Mouse (Mus musculus): ENCODE data around the gene Il34. TPM values are rescaled to one million over a fixed set of nuclear protein-coding genes. Genes with fewer than 3 reads are reported as not detected.

Gene Il34
- total RNA-seq (2021), result 7.5 and 9.5 TPM in 2 replicates
- long read RNA-seq, experiment 1, partial matches to known transcripts, result 1 of 6 reads
- long read RNA-seq, experiment 1, other reads (novel, unspliced or antisense), result 2 of 6 reads
- long read RNA-seq, experiment 2, partial matches to known transcripts, result 0 of 9 reads
- long read RNA-seq, experiment 2, other reads (novel, unspliced or antisense), result 6 of 9 reads

DNA sequence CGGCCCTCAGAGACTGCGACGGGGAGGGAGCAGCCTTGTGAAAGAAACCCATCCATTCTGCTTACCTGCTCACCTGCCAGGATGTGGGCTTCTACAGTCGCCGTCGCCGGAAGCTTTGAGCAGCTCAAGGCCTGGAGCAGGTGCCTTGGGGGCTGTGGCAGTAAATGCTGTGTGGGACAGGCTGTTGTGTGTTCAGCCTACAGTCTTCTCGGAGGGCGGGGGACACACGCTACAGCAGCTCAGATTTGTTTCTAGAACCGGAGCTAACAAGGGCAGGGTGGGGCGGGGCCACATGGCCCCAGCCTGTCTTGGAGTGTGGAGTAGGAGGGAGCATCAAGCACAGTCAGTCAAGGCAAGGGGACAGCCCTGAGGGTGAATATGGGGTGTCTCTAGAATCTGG lies at the start of gene Il34:
TSS of gene Il34 (minus strand) at position 256 of the 400 bp plus-strand sequence.
- no peak for DNase-seq

DNA sequence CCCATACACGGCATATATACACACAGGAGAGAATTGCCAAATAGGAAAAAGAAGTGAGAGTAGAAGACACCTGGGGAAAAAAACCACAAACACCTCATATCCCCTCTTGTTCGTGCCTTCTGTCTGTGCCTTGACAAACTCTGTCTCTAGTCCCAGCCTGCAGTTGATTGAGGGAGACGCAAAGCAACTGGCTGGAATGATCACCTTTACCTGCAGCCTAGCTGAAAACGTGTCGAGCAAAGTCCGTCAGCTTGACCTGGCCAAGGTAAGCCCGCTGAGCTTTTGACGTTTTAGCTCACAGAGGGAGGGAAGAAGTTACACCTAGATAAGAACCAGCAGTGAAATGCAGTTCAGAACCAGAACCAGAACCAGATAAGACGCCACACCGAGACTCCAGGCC lies 45.5 kb upstream of the Il34 start:
- no peak for DNase-seq

DNA sequence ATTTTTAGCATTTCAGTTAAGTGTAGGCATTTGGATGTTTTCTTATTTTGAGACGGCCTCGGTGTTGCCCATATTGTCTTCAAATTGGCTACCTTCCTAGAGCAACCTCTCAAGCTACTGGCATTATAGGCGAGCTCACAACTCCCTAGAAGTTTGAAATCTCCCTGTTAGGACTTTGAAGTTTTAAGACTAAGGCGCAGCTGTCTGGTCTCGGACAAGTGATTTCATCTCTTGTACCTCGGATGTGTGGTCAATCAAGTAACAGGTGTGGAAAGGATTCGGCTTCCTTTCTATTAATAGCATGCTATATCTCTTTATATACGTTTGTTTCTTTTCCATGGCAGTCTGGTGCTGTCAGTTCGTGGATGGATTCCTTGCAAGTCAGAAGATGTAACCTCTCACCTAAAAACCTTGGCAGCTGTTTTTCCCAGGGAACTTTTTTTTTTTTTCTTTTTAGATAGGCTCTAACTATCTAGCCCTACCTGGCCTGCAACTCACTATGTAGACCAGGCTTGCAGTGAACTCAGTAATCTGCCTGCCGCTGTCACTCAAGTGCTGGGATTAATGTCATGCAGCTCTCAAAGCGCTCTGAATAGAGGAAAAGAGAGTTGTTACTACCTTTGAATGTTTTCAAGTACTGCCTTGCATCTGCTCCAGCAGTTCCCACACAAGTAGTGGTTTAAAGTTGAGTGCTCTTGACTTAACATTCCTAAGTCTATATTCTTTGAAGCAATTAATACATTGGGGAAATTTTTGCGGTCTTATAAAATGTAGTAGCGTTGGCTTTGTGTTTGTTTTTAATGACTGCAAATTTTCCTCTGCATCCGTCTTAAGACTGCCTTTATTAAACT lies 42.1 kb upstream of the Il34 start:
- no peak for DNase-seq

DNA sequence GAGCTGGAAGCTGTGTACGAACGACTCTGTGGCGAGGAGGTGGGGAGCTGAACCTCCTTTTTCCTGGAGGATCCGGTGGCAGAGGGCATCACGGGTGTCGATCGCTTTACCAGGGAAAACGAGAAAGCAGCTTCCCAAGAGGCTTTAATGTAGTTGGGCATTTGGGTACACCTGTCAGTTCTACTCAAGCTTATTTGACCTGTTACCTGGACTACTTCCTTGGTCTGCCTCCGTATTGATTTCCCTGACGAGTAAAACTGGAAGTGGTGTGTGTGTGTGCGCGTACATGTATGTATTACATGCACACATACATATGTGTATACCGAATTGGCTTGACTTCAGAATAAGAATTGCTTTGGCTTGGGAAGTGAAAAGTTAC lies 41.4 kb upstream of the Il34 start:
- DNase-seq, result no peak

DNA sequence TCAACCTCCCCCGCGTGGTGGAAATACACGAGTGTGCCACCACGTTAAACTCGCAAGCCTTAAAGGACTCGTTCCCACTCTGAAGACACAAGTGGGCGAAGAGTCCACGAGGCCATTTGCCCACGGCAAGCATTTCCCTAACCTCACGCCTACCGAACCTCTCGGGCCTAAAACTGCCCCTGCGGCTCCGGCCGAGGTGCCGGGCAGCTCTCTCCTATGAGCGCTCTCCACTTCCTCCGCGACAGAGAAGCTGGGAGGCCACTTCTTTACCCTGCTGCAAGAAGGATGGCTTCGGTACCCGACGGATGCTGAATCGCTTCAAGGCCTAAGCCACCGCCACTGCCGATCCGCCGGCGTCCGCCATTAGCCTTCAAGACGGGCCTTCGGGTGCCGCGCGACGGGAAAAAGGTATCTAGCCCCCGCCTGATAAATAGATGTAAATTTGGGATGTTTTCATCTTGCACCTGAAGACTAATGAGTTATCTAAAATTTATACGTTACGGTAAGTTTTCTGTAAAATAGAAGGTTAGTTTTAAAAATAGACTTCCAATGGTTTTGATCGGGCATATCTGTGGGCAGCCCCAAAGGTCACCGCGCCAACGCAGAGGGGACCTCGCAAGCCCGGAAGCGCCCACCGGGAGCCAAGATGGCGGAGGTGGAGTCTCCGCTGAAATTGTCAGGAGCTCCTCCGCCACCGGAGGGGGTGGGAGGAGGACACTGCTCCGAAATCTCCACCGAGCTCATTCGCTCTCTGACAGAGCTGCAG lies 40.9 kb upstream of the Il34 start, which contains the start of the genes Cog4 and Sf3b3:
TSS of gene Cog4 (plus strand) at position 196 of the 766 bp plus-strand sequence.
TSS of gene Sf3b3 (minus strand) at position 383 of the 766 bp plus-strand sequence.
- peak; percentile 91 for DNase-seq

DNA sequence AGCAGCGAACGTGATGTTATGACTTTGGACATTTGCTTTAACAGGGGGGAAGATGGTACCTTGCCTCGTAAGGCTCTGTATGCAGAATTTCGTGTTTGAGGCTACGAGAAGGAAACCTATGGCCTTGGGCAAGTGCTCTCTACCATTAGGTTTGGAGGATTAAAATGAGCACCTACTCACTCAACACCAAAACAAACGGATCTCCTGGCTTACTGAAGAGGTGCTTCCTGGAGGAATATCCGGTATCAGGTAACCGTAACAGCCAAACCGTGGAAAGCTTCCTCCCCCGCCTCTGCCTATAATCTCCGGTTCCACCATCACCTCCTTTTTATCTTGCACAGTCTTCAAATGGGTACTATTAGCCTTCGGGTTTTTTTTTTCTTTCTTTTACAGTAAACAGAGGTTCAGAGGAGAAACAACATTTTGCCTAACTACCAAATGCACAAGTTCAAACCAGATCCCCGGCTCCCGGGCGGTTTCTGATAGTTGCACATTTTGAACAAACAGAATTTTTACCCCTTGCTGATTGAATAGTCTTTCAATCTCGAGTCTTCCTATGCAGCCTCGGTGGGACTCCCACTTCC lies 40.2 kb upstream of the Il34 start:
- DNase-seq, result peak; percentile 14

DNA sequence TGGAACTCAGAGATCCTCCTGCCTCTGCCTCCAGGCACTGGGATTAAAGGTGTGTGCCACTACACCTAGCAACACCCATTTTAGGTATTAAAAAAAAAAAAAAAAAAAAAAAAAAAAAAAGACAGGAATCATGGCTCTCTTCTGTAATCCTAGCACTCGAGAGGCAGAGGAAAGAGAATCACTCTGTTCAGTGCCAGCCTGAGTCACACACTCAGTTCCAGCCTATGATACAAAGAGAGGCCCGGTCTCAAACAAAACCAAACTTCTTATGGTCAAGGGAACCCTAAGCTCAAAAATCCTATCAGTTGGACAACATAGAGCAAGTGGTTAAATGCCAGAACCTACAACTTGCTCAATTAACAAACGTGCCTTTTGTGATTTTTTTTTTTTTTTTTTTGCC lies 39.2 kb upstream of the Il34 start:
- no peak for DNase-seq

DNA sequence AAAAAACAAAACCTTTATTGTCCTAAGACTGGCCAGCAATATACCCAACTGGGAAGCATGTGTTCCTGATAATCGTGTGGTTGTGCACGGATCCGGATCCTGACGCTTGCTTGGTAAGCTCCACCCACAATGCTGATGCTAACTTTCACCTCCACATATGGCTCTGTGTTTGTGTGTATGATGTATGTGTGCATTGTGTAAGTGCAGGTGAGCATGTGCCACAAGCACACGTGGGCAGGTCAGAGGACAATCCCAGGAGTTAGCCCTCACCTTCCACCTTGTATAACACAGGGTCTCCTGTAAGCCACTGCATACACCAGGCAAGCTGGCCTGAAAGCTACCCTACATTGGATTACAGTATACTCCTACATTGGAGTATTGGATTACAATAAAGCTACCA lies 37.5 kb upstream of the Il34 start:
- no peak for DNase-seq

DNA sequence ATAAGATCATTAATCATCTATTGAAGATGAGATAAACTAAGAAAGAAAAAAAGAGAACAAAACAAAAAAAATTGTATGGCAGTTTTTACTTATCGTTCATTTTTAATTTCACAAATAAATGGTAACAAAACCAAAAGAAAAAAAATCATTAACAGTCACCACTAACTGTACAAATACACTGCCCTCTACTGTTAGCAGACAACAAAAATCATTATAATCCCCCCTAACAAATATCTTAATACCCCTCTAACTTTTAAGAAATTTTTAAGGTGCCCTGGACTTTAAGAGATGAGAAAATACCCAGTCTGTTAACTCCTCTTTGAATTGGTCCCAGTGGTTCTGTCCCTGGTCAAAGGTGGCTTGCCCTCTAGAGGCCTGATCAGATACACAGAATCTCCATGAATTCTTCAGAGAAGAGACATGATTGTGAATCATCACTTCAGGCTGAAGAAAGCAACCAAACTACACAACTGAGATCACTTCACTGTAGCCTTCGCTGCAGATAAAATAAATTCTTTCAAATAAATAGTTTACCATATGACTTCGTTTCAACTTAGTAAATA lies 36.4 kb upstream of the Il34 start:
- no peak for DNase-seq

DNA sequence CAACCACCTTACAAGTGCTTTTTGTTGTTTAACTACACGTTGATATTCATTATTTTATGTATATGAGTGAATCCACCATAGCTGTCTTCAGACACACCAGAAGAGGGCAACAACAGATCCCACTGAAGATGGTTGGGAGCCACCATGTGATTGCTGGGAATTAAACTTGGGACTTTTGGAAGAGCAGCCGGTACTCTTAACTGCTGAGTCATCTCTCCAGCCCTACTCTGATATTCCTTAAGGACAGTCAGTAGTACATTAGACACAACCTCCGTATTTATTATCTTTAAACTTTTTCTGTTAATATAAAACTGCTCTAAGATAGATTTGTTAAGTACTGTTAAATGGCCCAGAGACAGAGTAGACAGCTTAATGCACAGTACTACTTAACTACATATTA lies 26.2 kb upstream of the Il34 start:
- DNase-seq, result no peak

DNA sequence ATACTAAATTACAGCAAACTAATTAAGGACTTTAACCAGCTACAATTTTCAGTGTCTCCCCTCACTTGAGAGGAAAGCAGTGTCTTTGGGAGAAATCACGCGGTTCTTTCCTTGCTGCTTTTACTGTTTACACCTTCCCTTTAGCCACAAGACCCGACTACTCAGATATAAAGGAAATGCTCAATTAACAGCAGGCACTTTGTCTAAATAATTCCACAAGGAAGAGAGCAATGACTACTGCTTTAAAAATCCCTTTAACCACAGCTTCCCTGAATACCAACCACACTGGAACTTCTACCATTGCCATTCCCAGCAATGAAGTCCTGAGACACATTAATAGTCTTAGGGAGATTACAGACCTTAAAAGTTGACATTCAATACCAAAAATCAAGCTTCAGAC lies 22.8 kb upstream of the Il34 start:
- no peak for DNase-seq

DNA sequence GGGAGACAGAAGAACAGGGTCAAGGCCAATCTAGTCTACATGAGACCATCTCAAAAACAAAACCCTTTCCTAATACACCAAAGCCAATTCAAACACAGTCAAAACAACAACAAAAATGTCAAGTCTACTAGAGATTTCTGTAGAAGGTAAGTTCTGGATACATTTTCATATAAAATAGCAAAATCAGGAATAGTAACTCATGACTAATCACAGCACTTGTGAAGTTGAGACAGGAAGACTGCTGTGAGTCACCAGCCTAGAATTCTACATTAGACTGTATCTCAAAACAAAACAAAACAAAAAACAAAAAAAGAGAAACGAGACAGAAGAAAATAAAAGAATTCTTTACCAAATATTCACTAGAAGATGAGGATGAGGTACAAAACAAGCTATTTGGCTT lies 19.1 kb upstream of the Il34 start:
- no peak for DNase-seq

DNA sequence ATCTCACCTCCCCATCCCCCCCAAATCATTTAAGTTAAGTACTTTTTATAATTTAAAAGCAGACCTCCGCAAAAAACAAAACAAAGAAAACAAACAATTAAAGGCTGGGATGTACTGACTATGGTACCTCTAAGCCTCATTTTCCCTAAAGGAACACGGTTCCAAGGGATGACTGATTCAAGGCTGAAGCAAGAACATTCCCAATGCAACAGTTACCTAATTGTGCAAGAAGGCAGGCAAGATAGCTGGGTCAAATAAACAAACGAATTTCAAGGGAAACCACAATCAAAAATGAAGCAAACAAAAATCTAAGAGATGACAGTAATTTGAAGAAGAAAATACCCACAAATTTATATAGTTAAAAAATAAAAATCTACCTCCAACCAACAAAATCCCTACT lies 16.2 kb upstream of the Il34 start:
- DNase-seq, result no peak

DNA sequence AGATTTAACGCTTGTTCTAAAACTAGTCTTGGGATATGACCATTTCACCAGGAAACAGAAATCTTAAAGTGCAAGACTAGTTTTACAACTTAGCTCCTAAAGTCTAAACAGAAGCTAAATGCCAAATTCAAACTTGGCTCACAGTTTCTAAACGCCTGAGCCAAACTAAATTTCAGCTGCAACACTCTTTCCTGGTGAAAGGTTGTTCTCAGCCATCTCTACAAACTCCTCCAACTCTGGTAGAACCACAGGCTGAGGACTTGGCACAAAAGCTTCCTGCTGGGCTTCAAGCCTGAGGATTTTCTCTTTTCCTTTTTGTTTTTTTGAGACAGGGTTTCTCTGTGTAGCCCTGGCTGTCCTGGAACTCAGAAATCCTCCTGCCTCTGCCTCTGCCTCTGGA lies 14.5 kb upstream of the Il34 start:
- DNase-seq, result no peak

DNA sequence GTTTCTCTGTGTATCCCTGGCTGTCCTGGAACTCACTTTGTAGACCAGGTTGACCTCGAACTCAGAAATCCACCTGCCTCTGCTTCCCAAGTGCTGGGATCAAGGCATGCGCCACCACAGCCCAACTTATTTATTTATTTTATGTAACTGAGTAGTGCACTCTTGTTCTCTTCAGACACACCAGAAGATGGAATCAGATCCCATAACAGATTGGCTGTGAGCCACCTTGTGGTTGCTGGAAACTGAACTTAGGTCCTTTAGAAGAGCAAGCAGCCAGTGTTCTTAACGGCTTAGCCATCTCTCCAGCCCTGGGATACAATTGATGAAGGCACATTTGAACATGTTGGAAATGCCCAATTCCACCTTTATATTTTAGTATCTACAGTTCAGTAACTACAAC lies 12.9 kb upstream of the Il34 start:
- no peak for DNase-seq

DNA sequence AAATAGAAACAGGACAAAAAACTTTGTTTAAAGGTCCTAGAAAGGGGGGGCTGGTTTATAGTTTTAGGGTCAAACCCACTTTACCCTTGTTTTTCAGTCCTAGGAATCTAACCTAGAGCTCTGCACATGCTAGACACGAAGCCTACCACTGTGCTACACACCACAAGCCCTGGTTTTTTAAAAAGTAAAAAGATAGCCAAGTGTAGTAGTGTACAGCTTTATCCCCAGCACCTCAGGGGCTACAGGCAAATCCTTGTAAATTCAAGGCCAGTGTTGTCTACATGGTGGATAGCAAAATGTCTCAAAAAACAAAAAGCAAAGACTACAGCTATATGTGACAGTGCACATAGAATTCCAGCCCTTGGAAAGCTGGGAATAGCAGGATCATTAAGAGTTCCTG lies 11.3 kb upstream of the Il34 start:
- no peak for DNase-seq

DNA sequence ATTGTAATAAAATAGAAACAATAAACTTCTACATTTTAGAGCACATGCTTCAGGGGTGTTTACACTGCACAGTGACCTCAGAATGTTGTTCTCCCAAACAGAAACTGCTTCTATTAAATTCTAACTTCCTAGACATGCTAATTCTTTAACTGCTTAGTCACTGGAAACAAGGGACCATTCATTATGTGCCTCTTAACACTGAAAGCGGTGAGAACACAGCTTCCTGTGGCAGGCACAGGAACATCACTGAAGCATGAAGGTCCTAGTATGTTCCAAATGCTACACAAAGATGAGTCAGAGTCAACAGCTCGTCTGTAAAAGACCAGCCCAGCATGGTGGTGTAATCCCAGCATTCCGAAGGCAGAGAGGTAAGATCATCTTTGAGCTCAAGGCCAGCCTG lies 9.6 kb upstream of the Il34 start:
- DNase-seq, result no peak

DNA sequence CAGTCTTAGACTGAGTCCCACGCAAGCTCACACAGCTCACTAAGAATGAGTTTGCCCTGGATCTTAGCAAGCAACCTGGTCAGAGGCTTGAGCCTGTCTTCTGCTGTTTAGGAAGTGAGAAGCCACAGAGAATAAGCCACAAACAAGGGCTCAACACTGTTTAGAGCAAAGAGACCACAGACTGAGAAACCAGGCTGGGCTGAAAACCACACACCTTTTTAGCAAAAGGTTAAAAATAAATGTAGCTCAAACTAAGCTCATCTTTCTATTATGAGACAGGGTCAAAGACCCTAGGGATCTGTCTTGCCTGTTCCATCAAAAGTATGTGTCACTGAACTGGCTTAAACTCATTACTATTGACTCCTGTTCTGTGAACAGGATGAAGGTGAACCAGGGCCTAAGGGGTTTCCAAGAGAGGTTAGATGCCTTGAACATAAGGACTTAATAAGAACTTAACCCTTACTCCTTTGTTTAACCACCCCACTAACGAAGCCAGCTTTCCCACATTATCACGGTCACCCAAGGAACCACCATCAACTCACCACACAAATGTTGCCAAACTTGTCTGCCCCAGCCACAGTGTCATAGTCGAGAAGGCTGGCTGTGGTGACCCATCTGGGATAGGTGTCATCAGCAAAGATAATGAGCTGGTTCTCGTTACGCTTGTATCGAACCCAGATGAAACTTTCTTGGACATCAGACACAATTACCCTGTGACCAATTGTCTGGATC lies 7.5 kb upstream of the Il34 start:
- no peak for DNase-seq

DNA sequence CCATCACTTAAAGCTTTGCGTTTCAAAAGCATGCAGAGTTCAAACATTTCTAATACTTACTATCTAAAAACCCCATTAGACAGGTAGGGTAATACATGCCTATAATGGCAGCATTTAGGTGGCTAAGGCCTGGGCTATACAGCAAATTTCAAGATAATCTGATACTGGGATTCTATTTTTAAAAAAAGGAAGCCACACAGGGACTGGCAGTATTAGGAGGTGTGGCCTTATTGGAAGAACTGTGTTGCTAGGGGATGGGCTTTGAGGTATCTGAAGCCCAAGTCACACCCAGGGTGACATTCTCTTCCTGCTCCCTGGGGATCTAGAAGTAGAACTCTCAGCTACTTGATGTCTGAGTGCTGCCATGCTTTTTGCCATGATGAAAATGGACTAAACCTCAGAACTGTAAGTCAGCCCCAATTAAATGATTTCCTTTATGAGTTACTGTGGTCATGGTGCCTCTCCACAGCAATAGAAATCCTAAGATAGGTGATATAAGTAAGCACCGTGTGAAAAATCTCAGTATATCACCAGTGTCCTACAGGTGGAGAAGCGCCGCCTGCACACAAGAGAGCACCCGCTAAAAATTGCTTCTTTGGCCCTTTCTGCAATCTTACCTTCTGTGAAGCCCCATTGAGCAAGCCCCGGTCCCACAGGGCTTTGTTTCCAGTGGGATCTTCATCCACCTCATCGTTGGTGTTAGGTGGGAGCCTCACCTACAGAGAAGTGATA lies 6.8 kb upstream of the Il34 start:
- no peak for DNase-seq

DNA sequence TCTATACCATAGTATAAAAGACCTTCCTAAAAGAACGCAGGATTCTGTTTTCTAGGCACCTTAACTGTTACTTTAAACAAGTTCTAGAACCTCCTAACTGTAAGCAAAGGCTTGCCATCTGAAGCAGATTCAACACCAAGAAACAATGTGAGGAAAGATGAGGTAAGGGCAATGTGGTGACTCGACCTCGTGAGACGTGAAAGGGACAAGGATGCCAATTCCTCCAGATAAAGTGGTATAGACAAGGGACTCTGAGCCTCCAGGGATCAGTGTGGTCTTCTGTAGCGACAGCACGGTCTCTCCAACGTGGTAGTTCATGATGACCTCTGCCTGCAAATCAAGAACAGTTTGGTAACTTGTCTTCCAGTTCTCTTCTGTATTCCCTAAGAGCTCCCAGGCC lies 6.1 kb upstream of the Il34 start:
- DNase-seq, result no peak

DNA sequence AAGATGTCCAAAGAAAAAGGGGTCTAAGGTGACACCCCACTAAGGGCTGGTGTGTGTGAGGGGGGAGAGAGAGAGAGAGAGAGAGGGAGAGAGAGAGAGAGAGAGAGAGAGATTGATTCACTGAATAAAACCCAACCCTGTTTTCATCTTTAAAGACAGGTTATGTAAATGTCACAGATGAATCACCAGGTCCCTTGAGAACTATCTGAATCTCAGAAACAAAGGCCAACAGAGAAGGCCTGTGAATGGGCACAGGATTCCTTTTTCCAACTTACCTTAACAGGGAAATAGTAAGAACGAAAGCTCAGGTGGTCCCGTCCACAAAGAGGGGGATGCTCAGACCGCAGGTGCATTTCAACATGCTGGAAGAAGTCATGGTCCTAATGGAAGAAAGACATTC lies 5.4 kb upstream of the Il34 start:
- no peak for DNase-seq
